Mouse (Mus musculus): Measurements from ENCODE around the gene Fut11.

- peak; percentile 72; the same call in 1 of the 2 replicates for TF ChIP-seq EP300 (IDR thresholded peaks at IDR 0.05; ENCODE audit: insufficient read depth, low read depth, low read length)
- TF ChIP-seq CTCF (IDR thresholded peaks at IDR 0.05; ENCODE audit: low read depth, low read length): no peak
These were observed 8.1 kb downstream of the Fut11 start, which contains the start of gene Chchd1 for GRCm38 (mm10) chr14:20702741-20703381.

All from ES-Bruce4 (cell line).